Mouse (Mus musculus): ENCODE measurements around the gene Rassf8. TPM values are rescaled to one million over a fixed set of nuclear protein-coding genes. Genes with fewer than 3 reads are reported as not detected.

The Rassf8 gene
- polyA plus RNA-seq, 1 experiment from 2014 or later: 4.8 TPM

Other genes starting within 250 kb of the Rassf8 start
- gene Lmntd1, start 132.4 kb upstream of the Rassf8 start, polyA plus RNA-seq (2015; fragmentation: Nextera tagmentation; extraction: Ambion mirVana): 0.98 and 1.2 TPM in 2 replicates
- not detected in 2 replicates for gene Tuba3b, start 131.0 kb upstream of the Rassf8 start, polyA plus RNA-seq (2015; fragmentation: Nextera tagmentation; extraction: Ambion mirVana)
- 3.2 and 3.3 TPM in 2 replicates for gene Bhlhe41, start 118.8 kb downstream of the Rassf8 start, polyA plus RNA-seq (2015; fragmentation: Nextera tagmentation; extraction: Ambion mirVana)
- 3.7 and 4.1 TPM in 2 replicates for gene Sspn, start 184.9 kb downstream of the Rassf8 start, polyA plus RNA-seq (2015; fragmentation: Nextera tagmentation; extraction: Ambion mirVana)

All from neural tube, embryonic 13.5 days (tissue).